Mouse (Mus musculus) erythroblast, embryonic 14.5 days (primary cell): ENCODE data around the gene Adgrl2.

Experiments
- GATA1 ChIP-seq: IDR thresholded peaks from 2 replicates; pipeline ENCODE4 v1.6.1; 2012; ENCODE audit warnings: low read length, inconsistent platforms, mixed read lengths
- TAL1 ChIP-seq: IDR thresholded peaks from 3 replicates; pipeline ENCODE4 v1.6.1; 2012; ENCODE audit warnings: low read length, inconsistent platforms, mixed read lengths

DNA sequence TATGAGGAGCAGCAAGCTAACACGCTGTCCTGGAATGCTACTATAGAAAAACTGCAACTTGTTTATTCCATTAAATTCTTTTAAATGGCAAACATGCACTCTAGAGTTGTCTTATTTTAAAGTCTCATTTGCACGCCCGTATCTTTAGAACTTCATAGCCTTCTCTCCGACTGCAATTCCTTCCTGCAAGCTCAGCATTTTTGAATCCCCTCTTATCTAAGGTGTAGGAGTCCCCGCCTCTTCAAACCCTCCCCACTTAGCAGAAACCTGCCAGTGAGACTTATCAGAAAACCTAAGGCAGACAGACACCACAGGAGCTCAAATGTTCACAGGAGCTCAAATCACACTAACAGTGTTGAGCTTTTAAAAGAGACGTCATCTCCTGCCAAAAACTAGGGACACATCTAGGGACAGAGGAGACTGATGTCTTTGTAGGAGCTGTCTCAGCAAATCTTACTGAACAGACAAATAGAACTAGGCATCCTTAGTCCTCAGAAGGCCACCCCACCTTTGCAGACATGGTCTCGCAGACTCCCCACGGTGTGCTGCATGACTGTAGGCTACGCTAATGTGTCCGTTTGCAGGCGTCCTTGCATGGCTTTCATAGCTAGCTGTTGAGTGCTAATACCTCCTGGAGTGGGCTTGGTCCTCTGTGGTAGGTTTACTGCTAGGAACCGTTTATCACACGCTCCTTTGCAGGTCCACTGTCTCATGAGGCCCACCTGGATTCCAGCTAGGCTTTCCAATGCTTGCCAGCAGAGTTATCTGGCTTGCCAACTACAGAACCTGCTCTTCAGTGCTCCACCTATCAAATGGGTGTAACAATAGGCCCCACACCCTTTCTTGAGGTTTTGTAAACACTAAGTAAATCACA is 84.2 kb downstream of the Adgrl2 start:
- TF ChIP-seq GATA1 (no peak), TAL1 (no peak)
